Mouse (Mus musculus) 3T3-L1 (cell line): ENCODE results near the gene Ftl1.
"Not testable (repeated sequence)": the region's sequence is repeated elsewhere in the genome, so short reads cannot be mapped to it uniquely, and the experiment has no call there.

Source experiments
- DNase-seq: peaks from one replicate; pipeline ENCODE4 v3.0.0-alpha.2; 2015; ENCODE audit warnings: low read depth, low spot score

The Ftl1 gene

GRCm38 (mm10) chr7:45459564-45460140, at the start of gene Ftl1:
Gene Ftl1, minus strand, starts transcription at chr7:45459884.
- peak; percentile 96 for DNase-seq

DNA sequence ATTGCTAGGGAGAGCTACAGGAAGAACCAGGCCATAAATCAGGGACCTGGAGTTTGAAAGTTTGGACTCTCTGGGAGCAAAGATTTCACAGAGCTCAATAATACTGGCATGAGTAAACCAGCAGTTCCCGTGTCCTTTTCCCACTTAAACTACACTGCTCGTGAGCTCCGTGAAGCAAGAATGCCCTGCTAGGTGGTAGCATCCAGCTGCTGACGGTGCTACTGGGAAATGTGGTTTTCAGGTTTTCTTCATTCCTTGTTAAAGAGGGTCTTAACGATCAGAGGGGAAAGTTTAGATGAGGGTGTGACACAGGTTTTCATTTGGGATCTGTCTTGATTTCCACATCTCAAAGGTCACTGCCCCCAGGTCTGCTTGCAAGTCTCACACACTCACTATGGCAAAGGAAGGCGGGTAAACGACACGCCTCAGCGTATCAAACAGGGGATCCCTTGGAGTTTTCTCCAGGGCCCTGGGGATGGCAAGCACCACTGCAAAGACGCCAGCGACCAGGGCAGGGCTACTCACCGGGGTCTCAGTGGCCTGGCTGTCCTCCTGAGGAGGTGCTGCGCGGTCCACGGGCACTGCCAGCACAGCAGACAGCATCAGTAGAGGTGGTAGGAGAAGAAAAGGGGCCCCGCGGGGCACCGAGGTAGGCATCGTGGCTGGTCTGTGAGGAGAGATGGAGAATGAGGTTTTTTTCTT, 49.6 kb upstream of the Ftl1 start:
- no peak for DNase-seq

DNA sequence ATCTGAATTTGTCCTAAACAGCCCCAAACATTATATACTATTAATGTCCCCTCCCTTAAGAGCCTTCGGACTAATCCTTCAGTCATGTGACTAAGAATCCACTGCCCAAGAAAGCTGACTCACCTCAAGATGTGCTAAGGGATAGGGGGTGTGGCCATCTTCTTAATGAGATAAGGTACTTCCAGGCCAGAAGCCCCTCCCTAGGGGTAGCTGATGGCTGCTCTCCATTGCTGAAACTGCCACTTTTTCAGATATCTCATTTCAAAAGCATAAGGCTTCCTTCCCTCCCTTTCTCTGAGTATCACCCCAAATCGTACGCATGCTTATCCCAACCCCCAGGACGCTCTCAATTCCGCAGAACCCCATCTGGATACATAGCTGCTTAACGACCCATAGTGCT, 48.9 kb upstream of the Ftl1 start:
- DNase-seq = peak; percentile 53

- DNase-seq = no peak
Observed at GRCm38 (mm10) chr7:45507583-45507982, 47.9 kb upstream of the Ftl1 start.

DNA sequence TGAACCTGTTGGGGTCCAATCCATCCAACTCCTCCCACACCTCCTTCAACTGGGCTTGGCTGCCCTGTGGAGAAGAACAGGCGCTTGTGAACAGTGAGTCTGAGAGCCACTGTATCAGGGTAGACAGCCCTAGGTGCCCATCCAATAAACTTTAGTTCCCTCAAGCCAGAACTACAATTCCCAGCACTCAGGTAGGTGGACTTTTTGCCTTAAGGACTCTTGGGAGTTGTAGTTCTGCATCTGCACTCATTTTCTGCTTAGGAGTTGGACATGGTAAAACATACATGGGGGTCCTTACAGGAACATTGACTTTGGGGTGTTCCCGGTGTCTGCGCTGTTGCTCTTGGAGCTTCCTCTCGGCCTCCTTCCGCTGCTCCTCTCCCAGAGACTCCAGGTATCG, 38.7 kb upstream of the Ftl1 start:
- DNase-seq = no peak

DNA sequence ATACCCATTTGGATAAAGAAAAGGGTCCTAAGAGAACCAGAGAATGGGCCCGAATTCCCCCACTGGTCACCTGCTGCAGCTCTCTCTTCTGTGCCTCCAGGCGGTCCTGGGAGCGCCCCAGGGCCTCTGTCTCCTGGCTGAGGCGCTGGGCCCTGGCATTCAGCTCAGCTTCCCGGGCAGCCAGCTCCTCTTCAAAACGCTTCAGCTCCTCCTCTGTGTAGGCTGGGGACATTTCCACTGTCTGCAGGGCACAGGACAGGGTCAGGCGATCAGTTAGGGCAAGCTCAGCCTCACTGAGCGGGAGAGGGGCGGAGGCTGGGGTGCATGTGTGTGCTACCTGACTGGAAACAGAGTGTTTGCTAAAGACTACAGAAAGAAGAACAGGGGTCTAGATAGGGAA, 34.9 kb upstream of the Ftl1 start:
- DNase-seq = no peak

GRCm38 (mm10) chr7:45492951-45493350, 33.3 kb upstream of the Ftl1 start:
- no peak for DNase-seq

GRCm38 (mm10) chr7:45492225-45492844, 32.7 kb upstream of the Ftl1 start:
- DNase-seq = no peak

DNA sequence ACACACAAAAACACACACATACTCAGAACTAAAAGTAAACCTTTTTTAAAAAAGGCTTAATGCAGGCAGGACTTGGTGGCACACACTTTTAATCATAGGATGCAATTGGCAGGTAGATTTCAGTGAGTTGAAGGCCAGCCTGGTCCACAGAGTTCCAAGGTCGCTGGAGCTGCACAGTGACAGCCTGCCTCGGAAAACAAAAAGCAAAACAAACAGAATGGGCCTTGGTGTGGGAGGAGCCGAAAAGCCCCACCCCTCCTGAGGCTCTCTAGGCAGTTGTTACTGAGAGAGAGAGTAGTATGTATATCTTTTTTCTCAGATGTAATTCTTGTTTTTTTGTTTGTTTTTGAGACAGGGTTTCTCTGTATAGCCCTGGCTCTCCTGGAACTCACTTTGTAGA, 31.6 kb upstream of the Ftl1 start:
- DNase-seq = peak; percentile 20

DNA sequence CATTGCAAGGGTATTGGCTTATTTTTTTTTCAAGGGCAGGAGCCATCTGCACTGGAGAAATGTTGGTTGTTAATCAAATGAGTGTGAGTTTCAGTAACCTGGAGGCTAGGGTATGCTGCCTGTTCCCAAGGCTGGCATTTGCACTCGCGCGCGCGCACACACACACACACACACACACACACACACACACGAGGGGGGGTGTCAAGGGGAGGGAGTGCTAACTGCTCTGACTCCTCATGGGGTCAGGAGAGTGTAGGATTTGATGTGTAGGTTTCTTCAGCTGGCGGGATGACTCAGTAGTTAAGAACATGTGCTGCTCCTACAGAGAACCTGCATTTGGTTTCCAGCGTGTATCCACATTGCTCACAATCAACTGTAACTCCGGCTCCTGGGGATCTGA, 31.1 kb upstream of the Ftl1 start:
- peak; percentile 59 for DNase-seq

- DNase-seq = no peak
Observed at GRCm38 (mm10) chr7:45489578-45489977, 29.9 kb upstream of the Ftl1 start.

- no peak for DNase-seq
Observed at GRCm38 (mm10) chr7:45488293-45489204, 28.9 kb upstream of the Ftl1 start, which contains the start of gene Dhdh. Gene Dhdh, minus strand, starts transcription at chr7:45488805.

- DNase-seq = no peak
Observed at GRCm38 (mm10) chr7:45487861-45488292, 28.2 kb upstream of the Ftl1 start.

DNA sequence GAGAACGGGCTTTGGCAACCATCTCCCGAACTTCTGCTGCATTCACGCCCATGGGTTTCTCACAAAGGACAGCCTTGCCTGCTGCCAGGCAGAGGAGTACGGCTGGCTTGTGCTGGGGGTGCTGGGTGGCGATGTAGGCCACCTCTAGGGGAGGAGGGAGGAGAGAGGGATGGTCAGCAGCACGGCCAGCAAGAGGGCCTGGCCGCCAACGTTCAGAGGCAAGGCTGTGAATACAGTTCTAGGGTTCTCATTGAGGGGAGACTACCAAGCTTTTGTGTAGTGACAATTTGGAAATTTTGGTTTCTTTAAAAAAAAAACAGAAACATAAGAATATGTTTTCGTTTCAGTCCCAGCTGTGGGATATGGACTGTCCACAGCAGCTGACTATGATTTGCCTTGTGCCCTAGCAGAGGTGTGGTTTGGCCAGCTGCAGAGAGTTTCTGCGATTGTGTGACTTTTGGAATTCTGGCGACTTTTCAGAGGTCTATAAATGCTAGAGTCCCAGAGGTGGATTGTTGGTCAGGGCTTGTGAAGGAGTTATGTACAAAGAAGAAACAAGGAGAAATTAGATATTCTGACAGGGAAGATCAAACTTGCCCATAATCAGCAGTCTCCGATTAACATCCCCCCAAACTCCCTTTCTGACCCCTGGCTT, 27.2 kb upstream of the Ftl1 start, which contains the start of gene Gm45808:
TSS of gene Gm45808 (minus strand) at position 51 of the 655 bp plus-strand sequence.
- no peak for DNase-seq

- no peak for DNase-seq
Observed at GRCm38 (mm10) chr7:45486158-45486557, 26.5 kb upstream of the Ftl1 start.

DNA sequence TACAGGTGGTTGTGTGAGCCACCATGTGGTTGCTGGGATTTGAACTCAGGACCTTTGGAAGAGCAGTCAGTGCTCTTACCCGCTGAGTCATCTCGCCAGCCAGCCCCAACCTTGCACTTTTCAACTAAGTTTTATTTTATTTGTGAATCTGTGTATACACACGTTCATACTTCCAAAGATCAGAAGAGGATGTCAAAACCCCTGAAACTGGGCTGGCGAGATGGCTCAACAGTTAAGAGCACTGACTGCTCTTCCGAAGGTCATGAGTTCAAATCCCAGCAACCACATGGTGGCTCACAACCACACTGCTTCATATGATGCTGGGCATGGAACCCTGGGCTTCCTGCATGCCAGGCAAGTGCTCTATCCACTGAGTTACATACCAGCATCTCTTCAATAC, 25.3 kb upstream of the Ftl1 start:
- not testable (repeated sequence) for DNase-seq

DNA sequence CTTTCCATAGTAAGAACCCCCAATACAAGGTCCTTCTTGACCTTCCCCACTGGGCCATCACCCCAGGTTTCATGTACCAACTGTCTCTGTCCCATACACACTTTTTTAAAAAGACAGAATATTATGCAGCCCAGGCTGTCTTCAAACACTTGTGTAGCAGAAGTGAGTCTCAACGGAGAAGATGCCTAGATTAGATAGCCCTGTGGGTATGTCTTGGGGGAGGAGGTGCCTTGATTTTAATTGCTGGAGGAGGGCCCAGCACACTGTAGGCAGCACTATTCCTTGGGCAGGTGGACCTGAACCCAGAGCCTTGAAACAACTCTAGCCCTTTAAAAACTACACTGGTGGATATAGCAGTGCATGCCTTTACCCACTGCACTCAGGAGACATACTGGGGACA, 22.5 kb upstream of the Ftl1 start:
- DNase-seq = no peak

GRCm38 (mm10) chr7:45481374-45481927, 21.8 kb upstream of the Ftl1 start, which contains the start of gene Tulp2:
Gene Tulp2, plus strand, starts transcription at chr7:45481877.
- DNase-seq = peak; percentile 71

- not testable (repeated sequence) for DNase-seq
Observed at GRCm38 (mm10) chr7:45480310-45480709, 20.6 kb upstream of the Ftl1 start.

GRCm38 (mm10) chr7:45478774-45479173, 19.1 kb upstream of the Ftl1 start:
- DNase-seq = no peak

GRCm38 (mm10) chr7:45477003-45477402, 17.3 kb upstream of the Ftl1 start:
- DNase-seq = peak; percentile 76
